Mouse (Mus musculus) activated CD4-positive, CD25-positive, alpha-beta regulatory T cell, adult 4 months (primary cell): Measurements from ENCODE around the gene Sulf2. TPM values are rescaled to one million over a fixed set of nuclear protein-coding genes. Genes with fewer than 3 reads are reported as not detected.

Experiments used
- ATAC-seq: one replicate; pipeline ENCODE4 v1.8.0; 2017
- polyA plus RNA-seq, 2 experiments: library from polyadenylated mRNA; unstranded; fragments of 100-300 nt; shearing (Covaris generic); gene quantifications; one replicate each; pipeline ENCODE4 v1.2.1; 2017

Gene Sulf2
- polyA plus RNA-seq, 2 experiments from 2014 or later = 1.3 to 1.5 TPM

- no peak for ATAC-seq
Measured at GRCm38 (mm10) chr2:166115571-166116277, 39.7 kb downstream of the Sulf2 start.

- no peak for ATAC-seq
Measured at GRCm38 (mm10) chr2:166112986-166113385, 42.5 kb downstream of the Sulf2 start.

GRCm38 (mm10) chr2:166111831-166112250, 43.6 kb downstream of the Sulf2 start:
- no peak for ATAC-seq

- ATAC-seq = no peak
Measured at GRCm38 (mm10) chr2:166111238-166111637, 44.2 kb downstream of the Sulf2 start.

GRCm38 (mm10) chr2:166110764-166111163, 44.7 kb downstream of the Sulf2 start:
- no peak for ATAC-seq

- no peak for ATAC-seq
Measured at GRCm38 (mm10) chr2:166108326-166108725, 47.1 kb downstream of the Sulf2 start.

GRCm38 (mm10) chr2:166107911-166108310, 47.6 kb downstream of the Sulf2 start:
- no peak for ATAC-seq

- ATAC-seq = no peak
Measured at GRCm38 (mm10) chr2:166106631-166107030, 48.8 kb downstream of the Sulf2 start.

- no peak for ATAC-seq
Measured at GRCm38 (mm10) chr2:166105911-166106310, 49.6 kb downstream of the Sulf2 start.

GRCm38 (mm10) chr2:166102893-166103292, 52.6 kb downstream of the Sulf2 start:
- no peak for ATAC-seq

- ATAC-seq = no peak
Measured at GRCm38 (mm10) chr2:166100309-166101262, 54.9 kb downstream of the Sulf2 start.

- ATAC-seq = no peak
Measured at GRCm38 (mm10) chr2:166098292-166098933, 57.0 kb downstream of the Sulf2 start.

GRCm38 (mm10) chr2:166097443-166098291, 57.8 kb downstream of the Sulf2 start:
- no peak for ATAC-seq

GRCm38 (mm10) chr2:166096834-166097233, 58.6 kb downstream of the Sulf2 start:
- ATAC-seq = no peak

GRCm38 (mm10) chr2:166096300-166096699, 59.2 kb downstream of the Sulf2 start:
- ATAC-seq = no peak

GRCm38 (mm10) chr2:166092412-166092811, 63.1 kb downstream of the Sulf2 start:
- ATAC-seq = no peak

- ATAC-seq = no peak
Measured at GRCm38 (mm10) chr2:166091599-166091998, 63.9 kb downstream of the Sulf2 start.

- no peak for ATAC-seq
Measured at GRCm38 (mm10) chr2:166090131-166090581, 65.3 kb downstream of the Sulf2 start.

GRCm38 (mm10) chr2:166088991-166089390, 66.5 kb downstream of the Sulf2 start:
- ATAC-seq = no peak

- ATAC-seq = no peak
Measured at GRCm38 (mm10) chr2:166086457-166087233, 68.8 kb downstream of the Sulf2 start.

- no peak for ATAC-seq
Measured at GRCm38 (mm10) chr2:166085780-166086179, 69.7 kb downstream of the Sulf2 start.
